Mouse (Mus musculus) central nervous system, embryonic 18 days (tissue): ENCODE data around the gene Tradd. TPM values are rescaled to one million over a fixed set of nuclear protein-coding genes. Genes with fewer than 3 reads are reported as not detected.

Source experiments
- polyA plus RNA-seq: library from polyadenylated mRNA; depleted of rRNA; stranded (reverse); fragments of >200 nt; gene quantifications from 2 replicates; pipeline ENCODE4 v1.2.3, GENCODE M21; 2012; rRNA removed

The Tradd gene
- 9.0 and 10.3 TPM in 2 replicates for polyA plus RNA-seq

GRCm38 (mm10) chr8:105264024-105264982 lies at the start of gene Tradd, which contains the start of gene Fbxl8:
Gene Tradd (minus strand): TSS chr8:105264609.
Gene Fbxl8 (plus strand): TSS chr8:105264648.

GRCm38 (mm10) chr8:105305211-105306145 lies 41.1 kb upstream of the Tradd start, which contains the start of gene Elmo3:
Gene Elmo3 (plus strand): TSS chr8:105305601.

GRCm38 (mm10) chr8:105297511-105298192 lies 33.2 kb upstream of the Tradd start, which contains the start of gene E2f4:
Gene E2f4 (plus strand): TSS chr8:105297663.

DNA sequence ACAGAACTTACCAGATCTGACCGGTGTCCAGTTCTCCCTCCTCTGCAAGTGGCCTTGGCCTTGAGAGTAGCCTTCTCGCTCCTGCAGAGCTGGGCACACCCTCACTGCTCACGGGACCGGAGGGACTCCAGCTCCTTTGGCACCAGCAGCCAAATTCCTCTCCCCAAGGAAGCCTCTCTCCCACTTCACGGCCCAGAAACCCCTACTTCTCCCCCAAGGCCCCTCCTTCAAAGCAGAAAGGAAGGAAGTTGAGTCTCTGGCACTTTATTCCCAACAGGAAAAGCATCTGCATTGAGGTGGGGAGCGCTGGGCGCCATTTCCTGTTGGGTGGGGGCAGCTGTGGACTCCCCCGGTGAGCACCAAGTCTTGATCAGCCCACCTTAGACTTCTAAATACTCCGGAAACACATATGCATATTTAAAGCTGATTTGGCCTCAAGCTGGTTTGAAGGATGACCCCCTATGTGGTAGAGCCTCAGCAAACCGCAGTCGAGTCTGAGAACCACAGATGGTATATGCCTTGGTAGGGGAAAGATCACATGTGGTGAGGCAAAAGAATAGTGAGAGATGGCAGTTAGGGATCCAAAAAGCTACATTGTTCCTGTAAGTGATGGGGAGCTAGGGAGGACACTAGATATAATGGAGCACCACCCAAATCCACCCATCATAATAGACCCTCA lies 31.6 kb upstream of the Tradd start, which contains the start of gene Exoc3l:
Gene Exoc3l (minus strand): TSS at position 207 of the 679 bp plus-strand sequence.

GRCm38 (mm10) chr8:105289805-105290460 lies 25.5 kb upstream of the Tradd start, which contains the start of gene 4931428F04Rik:
Gene 4931428F04Rik (minus strand): TSS chr8:105289864.

GRCm38 (mm10) chr8:105275840-105276239 lies 11.4 kb upstream of the Tradd start, which contains the start of gene Nol3:
Gene Nol3 (plus strand): TSS chr8:105276140.

DNA sequence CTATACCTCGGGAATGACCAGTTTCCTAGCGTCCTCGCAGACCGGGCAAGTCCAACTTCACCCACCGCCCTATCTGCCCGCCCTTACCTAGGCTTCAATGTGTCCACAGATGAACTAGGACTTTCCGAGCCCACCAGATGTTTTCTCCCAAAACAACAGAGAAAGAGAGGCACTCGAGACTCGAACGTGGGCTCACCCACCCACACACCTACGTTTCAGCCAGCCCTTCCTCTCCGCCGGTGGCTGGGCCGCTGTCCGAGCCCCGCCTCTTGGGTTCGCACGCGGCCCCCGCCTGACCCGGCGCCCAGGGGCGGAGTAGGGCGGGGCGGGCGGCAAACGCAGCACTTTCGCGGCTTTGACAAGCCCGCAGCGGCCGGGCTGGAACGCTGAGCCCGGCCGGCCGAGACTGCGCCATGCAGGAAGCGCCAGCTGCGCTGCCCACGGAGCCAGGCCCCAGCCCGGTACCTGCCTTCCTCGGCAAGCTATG lies 5.1 kb upstream of the Tradd start, which contains the start of gene Hsf4:
Gene Hsf4 (plus strand): TSS at position 341 of the 487 bp plus-strand sequence.

DNA sequence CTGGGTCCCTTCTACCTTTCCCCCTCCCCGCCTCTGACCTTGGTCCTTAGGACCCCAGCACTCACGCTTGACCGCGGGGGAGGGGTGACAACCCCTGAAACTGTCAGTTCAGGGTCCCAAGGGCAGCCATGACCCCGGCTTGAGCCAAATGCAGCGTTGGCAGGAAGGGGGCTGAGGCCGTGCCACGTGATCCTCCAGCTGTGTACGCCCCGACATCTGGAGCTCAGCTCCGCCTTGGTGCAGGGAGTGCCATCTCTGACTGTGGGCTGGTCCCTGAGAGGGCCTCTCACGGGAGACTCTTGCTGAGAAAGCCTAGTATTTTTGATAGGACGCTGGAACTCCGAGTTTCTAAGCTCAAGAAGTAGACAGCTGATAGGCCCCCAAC lies 9.5 kb downstream of the Tradd start, which contains the start of gene B3gnt9:
Gene B3gnt9 (minus strand): TSS at position 188 of the 385 bp plus-strand sequence.

DNA sequence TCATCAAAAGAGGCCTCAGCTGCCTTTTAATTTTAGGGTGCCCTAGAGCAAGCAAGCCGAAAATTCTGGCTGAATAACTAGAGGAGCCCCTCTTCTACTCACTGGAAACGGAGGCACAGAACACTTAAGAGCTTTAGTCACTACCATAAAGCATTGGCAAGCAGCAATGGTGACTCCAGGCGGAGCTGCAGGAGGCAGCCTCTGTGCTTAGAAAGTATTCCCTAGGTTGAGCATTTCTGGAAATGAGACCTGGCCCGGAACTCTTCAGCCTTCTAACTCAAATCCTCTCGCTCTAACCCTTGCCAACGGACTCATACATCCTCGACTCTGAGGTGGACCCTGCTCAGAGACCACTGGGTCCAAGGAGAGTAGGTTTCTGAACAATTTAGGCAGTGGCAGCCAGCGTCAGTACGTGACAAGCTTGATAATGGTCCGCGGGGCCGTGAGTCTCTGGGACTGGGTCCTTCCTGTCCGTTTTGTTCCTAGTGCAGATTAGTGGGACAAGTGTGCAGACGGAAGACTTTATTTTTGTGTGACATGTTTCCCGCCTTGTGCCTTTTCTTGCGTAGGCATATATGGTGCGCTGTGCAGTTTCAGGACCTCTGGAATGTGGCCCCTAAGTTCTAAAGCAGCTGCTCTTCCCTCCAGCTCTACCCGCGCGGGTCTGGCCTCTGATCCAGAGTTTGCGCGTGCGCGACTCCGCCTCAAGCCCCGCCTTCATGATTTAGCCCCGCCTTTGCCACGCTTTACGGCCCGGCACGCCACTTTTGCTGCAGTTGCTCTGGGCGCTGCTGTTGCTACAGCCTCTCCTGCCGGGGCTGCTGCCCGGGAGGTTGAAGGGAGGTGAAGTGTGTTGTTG lies 39.8 kb downstream of the Tradd start, which contains the start of gene D230025D16Rik:
Gene D230025D16Rik (plus strand): TSS at position 733 of the 859 bp plus-strand sequence.

Other genes starting within 250 kb of the Tradd start
- not detected in 2 replicates for gene Ces3a, start 216.0 kb downstream of the Tradd start, polyA plus RNA-seq
- not detected in 2 replicates for gene Ces3b, start 180.9 kb downstream of the Tradd start, polyA plus RNA-seq
- 0.04 and 0.08 TPM in 2 replicates for gene Ces4a, start 132.8 kb downstream of the Tradd start, polyA plus RNA-seq
- 27.4 and 27.6 TPM in 2 replicates for gene Cbfb, start 93.9 kb downstream of the Tradd start, polyA plus RNA-seq
- gene D230025D16Rik, start 39.5 kb downstream of the Tradd start, polyA plus RNA-seq = 37.4 and 39.4 TPM in 2 replicates
- gene B3gnt9, start 9.5 kb downstream of the Tradd start, polyA plus RNA-seq = 5.6 and 7.8 TPM in 2 replicates
- 1.2 and 1.5 TPM in 2 replicates for gene Fbxl8, start within 50 bp of the Tradd start, polyA plus RNA-seq
- gene Hsf4, start 5.2 kb upstream of the Tradd start, polyA plus RNA-seq = 0.66 and 1.0 TPM in 2 replicates
- 2.1 and 2.2 TPM in 2 replicates for gene Nol3, start 11.5 kb upstream of the Tradd start, polyA plus RNA-seq
- 173 and 209 TPM in 2 replicates for gene 4931428F04Rik, start 25.3 kb upstream of the Tradd start, polyA plus RNA-seq
- 8.0 and 9.1 TPM in 2 replicates for gene Exoc3l, start 31.5 kb upstream of the Tradd start, polyA plus RNA-seq
- gene E2f4, start 33.1 kb upstream of the Tradd start, polyA plus RNA-seq = 73.3 and 73.4 TPM in 2 replicates
- 1.3 and 1.8 TPM in 2 replicates for gene Elmo3, start 41.0 kb upstream of the Tradd start, polyA plus RNA-seq
- gene Lrrc29, start 61.7 kb upstream of the Tradd start, polyA plus RNA-seq = 1.2 and 1.4 TPM in 2 replicates
- gene Tmem208, start 61.7 kb upstream of the Tradd start, polyA plus RNA-seq = 119 and 132 TPM in 2 replicates
- 3.7 and 4.6 TPM in 2 replicates for gene Fhod1, start 83.3 kb upstream of the Tradd start, polyA plus RNA-seq
- 59.2 and 61.5 TPM in 2 replicates for gene Slc9a5, start 84.2 kb upstream of the Tradd start, polyA plus RNA-seq
- gene Plekhg4, start 108.7 kb upstream of the Tradd start, polyA plus RNA-seq = 14.5 and 17.4 TPM in 2 replicates
- 0.04 and 0.09 TPM in 2 replicates for gene Kctd19, start 148.9 kb upstream of the Tradd start, polyA plus RNA-seq
- gene Lrrc36, start 149.0 kb upstream of the Tradd start, polyA plus RNA-seq = 0.47 and 0.82 TPM in 2 replicates
- gene Tppp3, start 206.9 kb upstream of the Tradd start, polyA plus RNA-seq = 99.4 and 162 TPM in 2 replicates
- 38.3 and 39.3 TPM in 2 replicates for gene Zdhhc1, start 232.3 kb upstream of the Tradd start, polyA plus RNA-seq